Mouse (Mus musculus) lung, adult 2 months (tissue): ENCODE measurements around the gene Lmntd1.

ENCODE experiments used
- CTCF ChIP-seq: fragments of 200-500 bp; IDR thresholded peaks from 2 replicates; pipeline ENCODE4 v1.5.1; 2011; ENCODE audit warnings: mild to moderate bottlenecking, low read length, control low read depth; ENCODE audit not compliant: insufficient read depth
- POLR2A ChIP-seq: fragments of 200-500 bp; IDR thresholded peaks from 2 replicates; pipeline ENCODE4 v1.6.1; 2011; ENCODE audit warnings: low read depth, mild to moderate bottlenecking, control low read depth, low read length, borderline replicate concordance; ENCODE audit errors: extremely low read depth

DNA sequence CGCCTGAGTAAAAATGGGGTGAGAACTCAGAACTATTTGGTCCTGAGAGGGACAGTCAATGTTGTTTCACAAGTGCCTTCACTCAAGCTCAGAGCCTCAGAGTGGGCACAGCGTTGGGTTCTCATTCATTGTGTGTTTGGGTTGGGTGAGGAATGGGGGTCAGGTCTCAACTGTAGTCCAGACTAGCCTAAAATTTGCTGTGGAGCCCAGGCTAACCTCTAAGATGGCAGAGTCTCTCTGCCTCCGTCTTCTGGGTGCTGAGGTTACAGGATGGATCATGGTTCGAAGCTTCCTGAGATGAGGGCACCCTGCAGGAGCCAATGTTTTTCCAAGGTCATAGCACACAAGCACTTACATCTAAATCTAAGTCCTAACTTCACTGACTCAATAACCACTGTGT, 37.4 kb downstream of the Lmntd1 start:
- no peak for TF ChIP-seq CTCF
- no peak for TF ChIP-seq POLR2A
